Mouse (Mus musculus) CD4-positive, CD25-positive, alpha-beta regulatory T cell, adult 4 months (primary cell): Measurements from ENCODE around the gene Cmtr1. TPM values are rescaled to one million over a fixed set of nuclear protein-coding genes. Genes with fewer than 3 reads are reported as not detected.

ENCODE experiments used
- ATAC-seq: one replicate; pipeline ENCODE4 v1.8.0; 2017
- polyA plus RNA-seq, 2 experiments: library from polyadenylated mRNA; unstranded; fragments of 100-300 nt; shearing (Covaris generic); gene quantifications; one replicate each; pipeline ENCODE4 v1.2.1; 2017

Cmtr1 gene
- polyA plus RNA-seq, 2 experiments from 2014 or later = 90.3 to 221 TPM

DNA sequence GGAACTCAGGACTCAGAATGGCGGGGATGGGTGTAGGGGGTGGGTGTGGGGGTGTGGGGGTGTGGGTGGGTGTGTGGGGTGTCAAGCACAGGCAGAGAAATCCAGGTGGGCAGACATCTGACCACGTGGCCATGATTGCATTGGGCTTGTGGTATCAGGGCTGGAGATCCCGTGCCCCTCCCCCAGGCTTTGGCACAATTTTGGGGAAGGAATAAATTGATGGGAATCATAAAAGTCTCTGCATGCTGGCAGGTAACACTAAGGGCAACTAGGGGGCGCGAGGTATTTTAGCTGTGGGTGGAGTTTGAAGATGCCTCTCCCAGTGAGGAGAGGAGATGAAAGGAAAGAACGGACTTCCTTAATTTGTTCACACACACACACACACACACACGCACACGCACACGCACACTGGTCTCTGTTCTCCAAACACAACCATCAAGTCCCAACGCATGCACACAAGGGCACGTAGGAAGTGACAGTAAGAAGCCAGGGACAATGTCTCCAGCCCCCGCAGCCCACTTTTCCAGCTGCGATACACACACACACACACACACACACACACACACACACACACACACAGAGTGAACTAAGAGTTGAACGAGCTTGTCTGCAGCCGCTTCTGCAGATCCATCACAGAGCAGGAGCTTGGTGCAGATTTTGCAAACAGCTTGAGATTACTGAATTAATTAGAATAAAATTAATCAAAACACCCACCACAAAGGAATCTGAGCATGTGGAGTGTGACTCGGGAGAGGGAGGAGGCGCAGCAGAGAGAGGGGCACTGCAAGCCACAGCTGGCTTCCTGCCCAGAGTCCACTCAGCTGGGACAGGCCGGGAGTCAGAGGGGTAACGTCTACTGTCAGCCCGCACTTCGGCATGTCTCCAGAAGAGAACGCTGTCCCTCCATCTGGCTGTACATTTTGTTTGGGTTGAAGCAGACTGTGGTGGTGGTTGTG lies 77.7 kb downstream of the Cmtr1 start:
- no peak for ATAC-seq

DNA sequence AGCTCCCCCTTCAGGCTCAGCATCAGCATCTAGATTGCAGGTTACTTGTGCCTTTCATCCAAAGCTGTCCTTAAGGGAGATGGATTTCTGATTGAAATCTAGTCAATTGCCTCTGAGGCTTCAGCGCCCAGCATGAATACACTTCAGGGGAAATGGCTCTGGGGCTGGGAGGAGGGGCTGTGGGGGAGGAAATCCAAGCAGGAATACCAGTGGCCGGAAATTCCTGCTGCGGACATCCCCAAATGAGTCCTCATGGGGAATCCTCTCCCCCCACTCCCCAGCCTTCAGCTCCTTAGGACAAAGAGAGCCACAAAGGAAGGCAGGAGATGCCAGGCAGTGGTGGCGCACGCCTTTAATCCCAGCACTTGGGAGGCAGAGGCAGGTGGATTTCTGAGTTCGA lies 87.1 kb downstream of the Cmtr1 start:
- ATAC-seq = no peak

DNA sequence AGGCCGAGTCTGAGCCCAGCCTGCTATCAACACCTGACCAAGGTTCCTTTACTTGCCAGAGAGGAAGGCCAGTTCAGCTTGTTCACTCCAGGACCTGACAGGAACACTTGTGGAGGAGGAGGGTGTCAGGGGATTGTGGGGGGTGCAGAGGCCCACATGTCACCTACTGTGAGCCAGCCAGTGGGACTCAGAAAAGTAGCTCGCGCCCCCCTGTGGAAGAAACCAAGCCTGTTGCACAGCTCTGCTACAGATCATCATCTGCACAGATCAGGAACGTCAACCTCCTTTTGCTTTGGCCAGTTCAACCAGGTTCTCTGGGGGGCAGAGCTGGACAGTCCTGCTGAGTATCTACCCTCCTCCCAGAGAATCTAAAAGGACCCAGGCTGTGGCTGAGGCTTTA lies 94.1 kb downstream of the Cmtr1 start:
- ATAC-seq = no peak

Other genes starting within 250 kb of the Cmtr1 start
- 100 to 1,000 TPM; 484 to 510 TPM for gene Pim1, start 169.8 kb upstream of the Cmtr1 start, polyA plus RNA-seq
- not detected for gene Gm17657, start 111.0 kb upstream of the Cmtr1 start, polyA plus RNA-seq
- 10 to 100 TPM in 1 of 2 experiments, 1 to 10 TPM in 1; 9.5 to 11.2 TPM for gene Tbc1d22b, start 110.8 kb upstream of the Cmtr1 start, polyA plus RNA-seq
- under 1 TPM in 1 of 2 experiments, not detected in 1; 0.62 TPM for gene Tmem217, start 108.2 kb upstream of the Cmtr1 start, polyA plus RNA-seq
- gene Rnf8, start 45.8 kb upstream of the Cmtr1 start, polyA plus RNA-seq = 10 to 100 TPM; 18.9 to 23.2 TPM
- 1 to 10 TPM; 4.6 to 4.8 TPM for gene Gm28043, start 45.7 kb upstream of the Cmtr1 start, polyA plus RNA-seq
- 10 to 100 TPM in 1 of 2 experiments, 1 to 10 TPM in 1; 7.8 to 10.1 TPM for gene Ccdc167, start 56.4 kb downstream of the Cmtr1 start, polyA plus RNA-seq